Mouse (Mus musculus) gastrocnemius, postnatal 36 days (tissue): ENCODE data around the gene Slc22a3. TPM values are rescaled to one million over a fixed set of nuclear protein-coding genes. Genes with fewer than 3 reads are reported as not detected.

Experiments used
- DNase-seq, 2 experiments: peaks; one replicate each; pipeline ENCODE4 v3.0.0; 2022
- intact Hi-C: fragments of 180-260 bp; cut with DNase I; formaldehyde crosslinking; loops from one replicate; pipeline ENCODE4 v1.15.1; 2025
- total RNA-seq, 2 experiments: library from RNA; stranded (reverse); gene quantifications; 2 replicates each; pipeline ENCODE4 v1.2.3; 2021

Gene Slc22a3
- total RNA-seq, 2 experiments from 2014 or later, result 1.7 to 1.9 TPM

DNA sequence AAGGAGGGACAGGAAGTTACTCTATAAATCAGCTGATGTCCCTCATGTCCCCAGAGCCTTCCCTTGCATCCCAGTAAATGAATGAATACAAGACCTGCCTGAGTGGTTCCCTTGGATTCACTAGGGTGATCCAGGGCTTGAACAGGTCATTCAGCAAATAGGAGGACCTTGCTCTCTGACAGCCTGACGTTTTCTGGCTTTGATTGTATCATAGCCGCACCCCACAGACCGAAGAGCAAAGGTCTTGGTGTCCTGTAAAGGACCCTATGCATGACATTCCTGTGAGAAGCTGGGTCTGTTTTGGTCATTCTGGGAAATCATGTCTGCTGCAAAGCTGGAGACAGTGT, 94.6 kb downstream of the Slc22a3 start:
- intact Hi-C loops, result no loop called here
- DNase-seq, result no peak

DNA sequence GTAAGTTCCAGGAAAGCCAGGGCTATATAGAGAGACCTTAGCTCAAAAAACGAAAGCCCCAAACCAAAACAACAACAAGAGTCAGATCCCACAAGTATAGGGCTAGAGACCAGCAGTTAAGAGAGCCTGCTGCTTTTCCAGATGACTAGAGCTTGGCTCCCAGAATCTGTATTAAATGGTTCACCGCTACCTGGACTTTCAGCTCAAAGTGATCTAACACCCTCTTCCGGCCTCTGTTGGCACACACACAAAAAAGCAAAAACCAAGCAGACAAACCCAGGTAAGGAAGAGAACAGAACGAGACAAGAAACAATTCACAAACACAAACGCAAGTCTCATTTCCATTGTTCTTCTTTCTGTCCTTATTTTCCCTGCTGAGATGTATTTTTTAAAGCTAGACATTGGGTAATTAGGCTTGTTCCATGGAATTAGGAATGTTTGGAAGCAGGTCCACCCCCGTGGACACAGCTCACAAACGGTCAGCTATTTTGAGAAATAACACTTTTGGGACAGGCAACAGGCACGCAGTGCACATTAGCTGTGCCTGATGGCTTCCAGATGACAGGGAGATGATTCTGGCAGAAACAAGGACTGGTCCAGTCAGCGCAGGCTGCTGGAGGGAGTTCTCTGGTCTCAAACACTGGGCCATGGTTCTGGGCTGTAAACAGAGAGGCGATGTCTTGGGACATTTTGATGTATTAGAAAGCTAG, 95.2 kb downstream of the Slc22a3 start:
- DNase-seq, result peak in 1 of 2 experiments; percentile 53
- intact Hi-C loops, result no loop called here

DNA sequence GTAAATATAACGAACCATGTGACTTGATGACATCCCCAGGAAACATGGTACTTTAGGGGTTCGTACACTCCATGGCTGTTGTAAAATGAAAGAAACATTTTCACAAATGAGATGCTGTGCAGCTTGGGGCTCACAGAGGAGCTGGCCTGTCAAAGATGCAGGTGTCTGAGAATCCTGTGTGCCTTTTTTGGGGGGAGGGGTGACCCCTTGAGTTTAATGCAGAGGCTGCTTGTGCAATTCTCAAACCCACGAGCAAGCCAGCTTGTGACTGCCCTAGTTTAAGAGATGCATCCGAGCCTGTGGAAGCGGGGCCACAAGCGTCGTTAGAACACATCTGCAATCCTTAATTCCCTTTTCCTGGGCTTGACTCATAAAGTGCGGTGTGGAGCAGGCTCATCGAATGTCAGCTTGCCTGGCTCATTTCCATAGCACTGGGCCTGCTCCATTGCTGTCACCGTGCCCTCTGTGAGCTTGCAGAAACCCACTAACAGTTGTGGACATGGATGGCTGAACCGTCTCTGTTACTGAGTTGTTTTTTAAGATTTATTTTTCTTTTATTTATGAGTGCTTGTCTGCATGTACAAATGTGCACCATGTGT, 98.1 kb downstream of the Slc22a3 start:
- intact Hi-C loops, result no loop called here
- peak in 1 of 2 experiments; percentile 33 for DNase-seq

GRCm38 (mm10) chr17:12403420-12403819, 104.1 kb downstream of the Slc22a3 start:
- intact Hi-C loops, result no loop called here
- DNase-seq, result no peak

GRCm38 (mm10) chr17:12396163-12396677, 111.3 kb downstream of the Slc22a3 start:
- intact Hi-C loops, result no loop called here

GRCm38 (mm10) chr17:12388239-12388638, 119.3 kb downstream of the Slc22a3 start:
- DNase-seq, result no peak
- intact Hi-C loops, result no loop called here

More at GRCm38 (mm10) chr17:12396163-12396677, 111.3 kb downstream of the Slc22a3 start:
- no peak for DNase-seq

GRCm38 (mm10) chr17:12387781-12388180, 119.7 kb downstream of the Slc22a3 start:
- intact Hi-C loops, result no loop called here

DNA sequence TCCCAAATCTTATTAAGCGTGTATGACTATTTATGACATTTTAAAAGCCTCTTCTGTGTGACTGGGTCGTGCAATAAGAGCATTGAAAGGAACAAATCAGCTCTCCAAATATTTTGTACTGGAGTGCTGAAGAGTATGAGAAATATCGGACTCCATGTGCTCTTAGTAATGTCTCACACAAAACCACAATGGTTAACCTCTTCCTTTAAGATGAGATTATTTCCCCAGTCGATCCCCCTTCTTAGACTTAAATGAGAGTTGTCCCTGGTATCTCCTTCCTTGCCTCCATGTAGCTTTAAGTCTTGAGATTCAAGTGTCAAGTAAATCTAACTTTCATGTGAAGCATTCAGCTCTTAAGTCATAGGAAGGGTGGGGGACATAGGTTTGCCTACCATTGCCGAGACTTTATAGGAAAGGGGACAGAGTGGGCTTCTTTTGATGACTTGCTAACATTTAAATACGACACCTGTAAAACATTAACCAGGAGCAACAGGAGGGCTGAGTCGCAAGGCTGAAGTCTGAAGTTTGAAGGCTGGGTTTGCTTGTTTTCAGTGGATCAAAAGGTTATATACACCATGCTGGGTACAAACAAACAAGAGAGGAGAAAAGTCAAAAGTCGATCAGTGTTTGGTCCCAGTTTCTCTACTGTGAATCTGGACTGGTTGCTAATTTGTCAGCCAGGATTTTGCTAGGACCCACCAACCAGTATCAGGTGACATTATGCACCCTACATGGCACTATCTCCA, 122.3 kb downstream of the Slc22a3 start:
- intact Hi-C loops, result no loop called here

More at GRCm38 (mm10) chr17:12387781-12388180, 119.7 kb downstream of the Slc22a3 start:
- DNase-seq, result no peak

DNA sequence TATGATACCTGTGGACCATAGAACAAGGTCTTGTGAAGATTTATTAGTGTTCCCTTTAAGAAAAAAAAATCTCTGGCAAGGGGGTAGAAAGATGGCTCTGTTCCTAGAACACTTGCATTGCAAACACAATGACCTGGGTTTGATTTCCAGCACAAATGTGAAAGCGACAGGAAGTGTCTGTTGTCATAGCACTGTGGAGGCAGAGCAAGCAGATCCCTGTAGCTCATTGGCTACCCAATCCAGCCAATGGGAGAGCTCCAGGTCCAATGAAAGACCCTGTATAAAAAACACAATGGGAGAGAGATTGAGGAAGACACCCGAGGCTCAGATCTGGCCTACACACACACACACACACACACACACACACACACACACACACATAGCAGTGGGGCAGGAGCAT, 125.0 kb downstream of the Slc22a3 start:
- no peak for DNase-seq
- intact Hi-C loops, result no loop called here

More for the DNA sequence above, 122.3 kb downstream of the Slc22a3 start:
- no peak for DNase-seq

GRCm38 (mm10) chr17:12381579-12381978, 125.9 kb downstream of the Slc22a3 start:
- no peak for DNase-seq
- intact Hi-C loops, result no loop called here

GRCm38 (mm10) chr17:12380287-12380686, 127.2 kb downstream of the Slc22a3 start:
- DNase-seq, result no peak
- intact Hi-C loops, result no loop called here

GRCm38 (mm10) chr17:12377981-12378705, 129.4 kb downstream of the Slc22a3 start, which contains the start of gene Plg:
TSS of gene Plg (plus strand) at chr17:12378608.
- intact Hi-C loops, result no loop called here
- no peak for DNase-seq

DNA sequence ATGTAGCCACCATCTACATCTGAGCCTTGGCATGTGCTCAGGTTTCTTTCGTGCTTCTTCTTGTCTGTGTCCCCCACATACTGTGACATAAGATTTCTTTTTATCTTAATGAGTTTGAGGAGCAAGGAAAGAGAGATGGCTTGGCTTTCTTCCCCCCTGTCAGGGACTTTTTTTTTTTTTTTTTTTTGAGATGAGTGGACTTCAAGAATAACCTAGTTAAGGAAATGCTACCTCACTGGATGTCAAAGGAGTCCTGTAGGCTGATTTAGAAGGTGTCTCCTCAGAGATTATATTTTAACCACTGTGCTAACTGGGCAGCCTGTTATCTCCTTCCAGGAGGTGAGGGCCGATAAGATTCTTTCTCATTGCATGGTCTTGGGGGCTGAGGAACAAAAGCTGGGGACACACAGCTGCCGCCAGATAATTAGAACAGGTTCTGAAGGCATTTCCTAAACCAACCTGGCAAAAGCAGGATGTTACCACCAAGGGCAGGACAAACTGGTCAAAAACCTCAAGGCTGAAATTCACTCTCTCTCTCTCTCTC, 133.8 kb downstream of the Slc22a3 start:
- intact Hi-C loops, result loop anchor here (5.0 kb wide), 1 partner anchor 336 kb away; no protein-coding TSS in a partner anchor
- no peak for DNase-seq

GRCm38 (mm10) chr17:12372021-12372420, 135.5 kb downstream of the Slc22a3 start:
- intact Hi-C loops, result loop anchor here (5.0 kb wide), 1 partner anchor 335 kb away; no protein-coding TSS in a partner anchor

DNA sequence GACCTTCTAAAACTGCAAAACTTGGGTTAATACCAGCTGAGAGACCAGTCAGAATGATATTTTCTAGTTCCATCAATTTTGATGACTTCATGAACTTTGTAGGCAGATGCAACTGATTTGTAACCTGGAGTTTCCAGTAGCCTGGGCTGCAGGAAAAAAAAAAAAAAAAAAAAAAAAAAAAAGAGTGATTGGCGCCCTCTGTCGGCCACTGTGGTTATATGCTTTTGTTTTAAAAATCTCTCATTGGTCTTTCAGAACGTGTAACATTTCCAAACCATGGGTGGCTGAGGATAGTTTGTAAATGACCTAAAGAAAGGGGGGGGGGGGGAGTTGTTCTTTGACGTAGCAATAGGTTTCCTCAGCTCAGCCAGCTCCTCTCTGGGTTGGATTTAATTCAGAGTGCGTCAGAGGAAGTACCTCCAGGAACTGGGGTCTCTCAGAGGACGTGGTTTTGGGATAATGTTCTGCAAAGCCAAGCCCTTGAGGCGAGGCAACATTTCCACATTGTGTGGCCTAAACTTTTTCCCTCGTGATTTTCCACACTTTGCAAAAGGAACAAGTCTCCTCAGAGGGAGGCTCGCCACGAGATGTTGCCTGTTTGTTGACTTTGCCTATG, 136.1 kb downstream of the Slc22a3 start:
- intact Hi-C loops, result loop anchor here (2.0 to 5.0 kb wide), 2 partner anchors 105 to 334 kb away; no protein-coding TSS in a partner anchor
- DNase-seq, result no peak

More at GRCm38 (mm10) chr17:12372021-12372420, 135.5 kb downstream of the Slc22a3 start:
- peak; percentile 57 to 61 for DNase-seq

DNA sequence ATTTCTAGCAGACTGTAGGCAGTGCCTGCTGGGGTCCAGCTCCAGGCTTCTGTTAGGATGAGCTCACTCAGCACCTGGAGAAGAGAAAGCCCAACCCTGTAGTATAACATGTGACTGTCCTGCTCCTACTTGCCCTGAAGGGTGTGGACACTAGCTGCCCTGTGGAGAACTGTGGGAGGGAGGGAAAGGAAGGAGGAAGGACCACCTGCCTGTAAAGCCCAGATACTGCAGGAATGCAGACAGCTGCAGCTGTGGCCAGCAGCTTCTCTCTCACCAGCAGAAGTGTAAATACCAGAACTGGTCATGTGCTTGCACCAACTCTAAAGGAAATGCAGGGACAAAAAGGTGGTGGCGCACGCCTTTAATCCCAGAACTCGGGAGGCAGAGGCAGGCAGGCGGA, 137.2 kb downstream of the Slc22a3 start:
- intact Hi-C loops, result loop anchor here (1.0 to 5.0 kb wide), 3 partner anchors 69 to 333 kb away; no protein-coding TSS in a partner anchor
- DNase-seq, result no peak

DNA sequence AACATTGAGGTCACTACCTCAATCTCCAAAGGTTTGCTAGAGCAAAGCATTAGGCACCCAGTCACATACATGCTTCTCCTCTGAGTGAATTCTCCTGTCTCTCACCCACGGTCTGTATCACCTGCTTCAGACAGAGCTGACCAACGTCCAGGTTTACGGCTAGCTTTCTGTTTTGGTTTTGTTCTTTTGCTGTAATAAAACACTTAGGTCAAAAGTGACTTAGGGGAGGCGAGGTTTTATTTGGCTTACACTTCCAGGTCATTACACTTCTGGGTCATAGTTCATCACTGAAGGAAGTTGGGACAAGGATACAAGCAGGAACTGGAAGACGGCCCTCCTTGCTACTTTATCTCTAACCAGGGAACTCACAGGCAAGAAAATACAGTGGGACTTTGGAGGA, 138.1 kb downstream of the Slc22a3 start:
- intact Hi-C loops, result loop anchor here (5.0 kb wide), 1 partner anchor 52 kb away; the partner anchor contains the start of gene Map3k4
- no peak for DNase-seq
